Mouse (Mus musculus) B cell, adult 2 months (primary cell): Measurements from ENCODE around the gene Gprc5a.
A peak's percentile ranks its signal among the peaks of the same experiment; 100 is the strongest.

Experiments used
- DNase-seq, 2 experiments: peaks; one replicate each; pipeline ENCODE4 v3.0.0; 2022

The Gprc5a gene

GRCm38 (mm10) chr6:135065236-135065957 lies at the start of gene Gprc5a:
TSS of gene Gprc5a (plus strand) at chr6:135065651.
- DNase-seq: peak; percentile 73 to 78

GRCm38 (mm10) chr6:135017211-135017610 lies 48.2 kb upstream of the Gprc5a start:
- DNase-seq: no peak

DNA sequence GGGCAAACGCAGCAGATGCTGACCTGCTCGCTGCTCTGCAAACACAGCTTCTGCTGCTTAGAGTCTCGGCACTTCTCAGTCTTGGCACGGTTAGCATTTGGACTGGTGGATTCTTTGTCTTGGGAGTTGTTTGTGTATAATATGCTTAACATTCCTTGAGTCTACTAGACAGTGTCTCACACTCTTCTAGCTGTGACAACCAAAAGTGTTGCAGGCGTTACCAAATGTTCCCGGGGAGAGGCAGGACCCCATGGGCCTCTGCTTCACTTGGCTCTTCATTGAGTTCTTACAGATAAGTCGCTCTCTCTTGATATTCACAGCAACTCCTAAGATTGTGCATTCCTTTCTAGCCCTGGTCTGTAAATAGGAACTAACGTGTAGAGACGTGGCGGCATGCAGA lies 45.9 kb upstream of the Gprc5a start:
- DNase-seq: no peak

DNA sequence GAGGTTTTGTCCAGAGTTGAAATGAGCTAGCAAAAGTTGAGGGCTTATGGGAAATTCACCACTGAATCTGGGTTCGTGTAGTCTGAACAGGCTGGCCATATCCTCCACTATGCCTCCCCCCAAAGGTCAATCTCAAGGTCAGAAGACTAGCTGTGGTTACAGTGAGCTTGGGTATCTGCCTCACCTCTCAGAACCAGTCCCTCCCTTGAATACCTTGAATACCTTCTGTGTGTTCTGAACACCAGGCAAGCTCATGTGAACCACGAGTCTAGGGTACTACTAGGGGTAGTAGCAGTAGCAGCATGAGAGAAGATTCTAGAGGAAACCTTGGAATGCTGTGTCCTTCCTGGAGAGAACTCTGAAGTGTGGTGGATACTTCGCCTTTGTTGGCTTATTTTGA lies 43.8 kb upstream of the Gprc5a start:
- DNase-seq: no peak

DNA sequence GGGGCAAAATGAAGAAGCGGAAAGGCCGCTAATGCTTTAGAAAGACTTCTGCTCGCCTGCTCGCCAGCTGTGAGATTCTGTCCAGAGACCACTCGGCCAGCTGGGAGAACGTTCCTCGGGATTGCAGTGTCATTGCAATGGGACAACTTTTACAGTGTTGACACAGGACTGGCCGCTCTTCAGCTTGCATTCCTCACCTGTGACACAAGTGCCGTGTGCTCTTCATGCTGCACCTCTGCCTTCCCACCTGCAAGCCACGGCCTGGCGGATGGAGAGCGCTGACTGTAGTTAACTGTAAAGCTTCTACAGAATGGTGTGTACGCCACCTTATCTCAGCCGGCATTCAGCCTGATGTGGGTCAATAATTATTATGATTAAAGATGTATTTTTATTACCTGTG lies 42.1 kb upstream of the Gprc5a start:
- DNase-seq: no peak

- no peak for DNase-seq
Measured at GRCm38 (mm10) chr6:135024781-135025420, 40.5 kb upstream of the Gprc5a start.

- DNase-seq: peak; percentile 26 to 31
Measured at GRCm38 (mm10) chr6:135026232-135026631, 39.2 kb upstream of the Gprc5a start.

DNA sequence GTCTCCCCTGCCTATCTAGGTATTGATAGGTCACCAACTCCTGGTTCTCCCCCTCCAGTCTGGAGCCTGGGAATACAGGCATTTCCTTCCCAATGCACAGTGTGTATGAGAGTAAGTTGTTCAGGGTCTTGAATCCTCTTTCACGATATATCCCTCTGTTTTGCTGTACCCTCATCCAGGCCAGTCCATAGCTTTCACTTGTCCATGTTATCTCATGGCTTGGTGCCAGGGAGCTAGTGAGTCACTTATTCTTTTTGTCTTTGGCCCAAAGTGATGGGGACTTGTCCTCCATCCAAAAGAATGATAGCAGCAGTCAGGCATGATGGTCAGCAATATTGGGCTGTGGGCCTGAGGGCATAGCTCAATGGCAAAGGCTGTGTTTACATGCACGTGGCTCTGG lies 38.7 kb upstream of the Gprc5a start:
- no peak for DNase-seq

DNA sequence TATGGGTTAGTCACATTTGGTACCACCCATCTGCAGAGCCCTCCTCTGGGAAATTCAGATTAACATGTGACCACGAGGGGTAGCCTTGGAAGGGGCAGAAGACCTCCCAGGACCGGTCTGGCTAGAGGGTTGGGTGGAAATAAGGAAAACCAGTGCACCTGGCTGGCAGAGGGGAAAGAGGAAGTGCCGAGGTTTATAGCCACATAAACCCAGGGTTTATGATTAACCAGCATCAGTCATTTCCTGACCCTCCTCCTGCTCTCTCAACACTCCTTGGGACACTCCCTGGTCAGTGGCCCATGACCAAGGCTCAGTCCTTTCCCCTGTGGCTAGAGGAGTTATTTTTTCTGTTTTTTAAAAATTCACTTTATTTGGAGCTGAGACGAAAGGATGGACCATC lies 36.2 kb upstream of the Gprc5a start:
- no peak for DNase-seq

- DNase-seq: no peak
Measured at GRCm38 (mm10) chr6:135038674-135039073, 26.8 kb upstream of the Gprc5a start.

DNA sequence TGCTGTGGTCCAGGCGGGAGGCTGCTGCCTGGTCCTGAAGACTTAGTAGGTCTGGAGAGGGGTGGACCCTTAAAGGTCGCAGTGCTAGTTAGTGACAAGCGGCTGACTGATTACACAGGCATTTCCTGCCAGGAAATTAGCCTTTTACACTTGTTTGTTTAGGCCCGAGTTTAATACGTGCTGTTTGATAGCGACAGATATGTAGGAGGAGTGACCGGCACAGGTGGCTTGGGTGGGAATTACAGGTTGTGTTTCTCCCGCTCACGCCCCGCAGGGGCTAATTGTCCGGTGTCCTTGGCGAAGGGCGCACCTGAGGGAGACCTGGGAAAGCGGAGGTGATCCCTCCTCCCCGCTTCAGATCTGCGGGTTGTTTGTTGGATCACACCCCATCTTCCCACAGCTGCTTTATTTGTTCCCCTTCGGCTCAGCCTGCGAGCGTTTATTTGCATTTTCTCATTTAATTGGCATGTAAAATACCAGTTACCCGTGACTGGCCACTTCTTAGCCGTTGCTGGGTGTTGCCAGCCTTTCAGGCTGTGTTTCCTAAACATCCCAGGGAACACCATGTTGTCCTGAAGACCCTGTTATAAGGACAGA lies 25.1 kb upstream of the Gprc5a start:
- no peak for DNase-seq

- DNase-seq: no peak
Measured at GRCm38 (mm10) chr6:135041930-135042329, 23.5 kb upstream of the Gprc5a start.

DNA sequence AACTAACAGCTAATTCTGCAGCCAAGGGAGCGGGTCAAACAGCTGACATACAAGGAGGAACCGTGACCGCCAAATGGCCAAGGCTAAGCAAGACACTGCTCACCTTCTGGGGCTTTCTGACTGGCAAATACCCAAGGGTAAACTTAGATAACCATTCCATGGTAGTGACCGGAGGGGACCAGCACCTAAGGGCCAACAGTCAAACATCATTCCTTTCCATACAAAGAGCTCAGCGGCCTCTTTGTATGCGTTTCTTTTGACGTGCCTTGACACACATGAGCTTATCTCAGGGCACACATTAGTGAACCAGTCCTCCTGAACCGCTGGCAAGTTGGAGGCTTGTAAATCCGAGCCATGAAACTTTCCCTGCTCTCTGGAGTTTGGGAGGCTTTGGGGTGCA lies 18.2 kb upstream of the Gprc5a start:
- no peak for DNase-seq

GRCm38 (mm10) chr6:135048509-135048908 lies 16.9 kb upstream of the Gprc5a start:
- no peak for DNase-seq

DNA sequence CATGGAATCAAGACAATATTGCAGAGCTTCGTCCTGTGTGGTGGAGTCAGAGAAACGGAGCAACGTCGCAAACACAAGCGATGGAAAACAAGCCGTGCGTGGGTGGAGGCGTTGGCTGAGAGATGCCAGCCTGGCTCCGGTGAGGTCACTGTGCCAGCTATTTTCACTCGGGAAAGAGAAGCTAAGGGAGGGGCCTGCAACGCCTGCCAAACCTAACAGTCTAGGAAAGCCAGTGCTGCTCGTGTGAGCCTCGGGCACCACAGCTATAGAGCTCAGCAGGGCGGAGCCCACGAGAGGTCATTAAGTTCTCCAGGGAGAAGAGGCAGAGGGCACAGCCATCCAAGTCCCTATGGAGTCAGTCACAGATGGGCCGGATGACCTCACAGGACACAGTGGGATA lies 16.5 kb upstream of the Gprc5a start:
- no peak for DNase-seq

- DNase-seq: no peak
Measured at GRCm38 (mm10) chr6:135053789-135054188, 11.7 kb upstream of the Gprc5a start.

DNA sequence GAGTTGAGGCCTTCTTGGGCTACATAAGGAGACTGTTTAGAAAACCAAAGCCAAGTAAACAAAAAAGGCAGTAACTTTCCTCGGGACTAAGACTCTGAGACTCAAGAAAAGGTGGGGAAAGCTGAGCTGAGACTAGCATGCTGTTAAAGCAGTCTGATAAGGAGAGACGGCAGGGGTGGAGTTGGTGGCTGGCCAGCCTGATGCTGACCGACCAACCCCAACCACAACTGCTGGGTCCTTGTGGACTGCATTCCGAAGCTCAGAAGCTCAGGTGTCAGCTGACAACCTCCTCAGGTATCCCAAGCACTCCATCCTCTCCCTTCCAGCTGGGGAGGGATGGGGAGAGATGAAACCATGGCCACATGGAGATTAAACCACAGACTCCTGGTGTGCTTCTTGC lies 9.6 kb upstream of the Gprc5a start:
- no peak for DNase-seq

- DNase-seq: no peak
Measured at GRCm38 (mm10) chr6:135060728-135061127, 4.7 kb upstream of the Gprc5a start.

DNA sequence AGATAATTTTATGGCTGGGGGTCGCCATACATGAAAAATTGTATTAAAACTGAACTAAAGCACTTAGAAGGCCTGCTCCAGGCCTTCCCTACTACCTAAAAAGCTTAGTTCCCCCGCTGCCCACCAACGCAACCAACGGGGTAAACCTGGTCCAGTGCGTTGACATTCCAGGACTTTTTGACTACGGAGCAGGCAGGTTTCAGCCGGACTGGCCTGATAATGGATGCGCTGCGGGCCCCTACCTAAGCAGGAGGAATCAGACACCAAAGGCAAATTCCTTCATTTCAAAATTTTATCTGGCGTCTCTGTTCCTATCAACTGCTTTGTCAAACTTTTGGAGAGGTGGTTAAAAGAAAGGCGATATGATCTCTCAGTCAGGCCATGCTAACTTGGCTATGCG lies 830 bp upstream of the Gprc5a start:
- DNase-seq: no peak

- DNase-seq: no peak
Measured at GRCm38 (mm10) chr6:135066795-135067445, 1.5 kb downstream of the Gprc5a start.

- no peak for DNase-seq
Measured at GRCm38 (mm10) chr6:135068221-135068620, 2.8 kb downstream of the Gprc5a start.

DNA sequence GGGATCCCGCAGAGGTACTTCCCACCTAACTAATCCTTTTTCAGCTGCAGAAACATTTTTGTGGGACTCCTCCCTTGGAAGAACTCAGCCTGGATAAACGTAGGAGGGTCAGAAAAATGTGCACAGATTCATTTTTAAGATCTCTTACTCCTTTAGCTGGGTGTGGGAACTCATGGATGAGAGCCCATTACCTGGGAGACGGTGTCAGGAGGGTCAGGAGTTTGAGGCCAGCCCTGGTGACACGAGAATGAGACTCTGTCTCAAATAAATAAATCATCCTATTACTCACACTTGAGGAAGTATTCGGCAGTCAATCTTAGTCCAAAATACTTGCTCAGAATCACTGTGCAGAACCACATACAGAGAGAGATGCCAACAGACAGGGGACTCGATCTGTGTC lies 4.4 kb downstream of the Gprc5a start:
- DNase-seq: no peak

DNA sequence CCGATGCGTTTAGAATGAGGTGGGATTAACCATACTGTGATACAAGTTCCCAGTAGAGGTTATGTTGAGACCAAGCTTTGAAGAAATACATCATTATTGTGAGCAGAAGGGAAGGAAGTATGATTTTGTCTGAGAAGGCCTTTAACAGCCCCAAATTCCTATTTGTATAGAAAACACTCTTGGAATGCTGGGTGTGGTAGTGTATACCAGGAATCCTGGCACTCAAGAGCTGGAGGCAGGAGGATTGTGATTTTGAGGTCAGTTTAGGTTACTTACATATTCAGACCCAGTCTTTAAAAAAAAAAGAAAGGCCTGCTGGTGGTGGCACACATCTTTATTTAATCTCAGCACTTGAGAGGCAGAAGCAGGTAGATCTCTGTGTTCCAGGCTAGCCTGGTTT lies 4.9 kb downstream of the Gprc5a start:
- DNase-seq: no peak

DNA sequence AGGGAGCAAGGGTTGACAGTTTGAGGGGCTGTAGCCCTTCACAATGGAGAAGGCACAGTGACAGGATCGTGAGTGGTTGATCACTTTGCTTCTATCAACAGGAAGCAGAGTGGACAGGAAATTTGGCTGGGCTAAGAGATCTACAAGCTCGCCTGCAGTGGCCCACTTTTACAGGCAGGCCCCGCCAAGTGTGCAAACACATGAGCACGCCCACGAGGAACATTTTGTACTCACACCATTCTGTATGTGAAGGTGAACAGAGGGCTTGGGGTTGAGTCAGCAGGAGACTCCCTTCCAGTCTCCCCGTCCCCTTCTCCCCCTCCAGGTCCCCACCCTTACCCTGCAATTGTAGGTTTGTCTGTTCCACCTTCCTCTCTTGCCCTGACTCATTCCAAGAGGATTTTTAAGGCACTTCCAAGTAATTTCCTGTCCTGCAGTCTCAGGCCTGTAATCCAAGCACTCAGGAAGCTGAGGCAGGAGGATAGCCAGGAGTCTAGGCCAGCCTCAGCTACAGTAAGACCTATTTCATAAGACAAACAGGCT lies 9.0 kb downstream of the Gprc5a start:
- DNase-seq: no peak
